Mouse (Mus musculus) liver, embryonic 18 days (tissue): ENCODE data around the gene Cep44. TPM values are rescaled to one million over a fixed set of nuclear protein-coding genes. Genes with fewer than 3 reads are reported as not detected.

ENCODE experiments used
- polyA plus RNA-seq: library from polyadenylated mRNA; depleted of rRNA; stranded (reverse); fragments of >200 nt; gene quantifications from 2 replicates; pipeline ENCODE4 v1.2.3, GENCODE M21; 2012; rRNA removed

Gene Cep44
- 15.9 and 17.4 TPM in 2 replicates for polyA plus RNA-seq

GRCm38 (mm10) chr8:56550558-56551360, at the start of gene Cep44, which contains the start of gene Fbxo8:
Cep44 (minus strand) TSS chr8:56551047.
Fbxo8 (plus strand) TSS chr8:56551090.

Other genes starting within 250 kb of the Cep44 start
- gene Fbxo8, start within 50 bp of the Cep44 start, polyA plus RNA-seq: 14.9 and 15.3 TPM in 2 replicates